Mouse (Mus musculus) layer of hippocampus, postnatal 25 days (tissue): ENCODE data around the gene Nsd2. TPM values are rescaled to one million over a fixed set of nuclear protein-coding genes. Genes with fewer than 3 reads are reported as not detected.

ENCODE experiments used
- DNase-seq, 2 experiments: peaks; one replicate each; pipeline ENCODE4 v3.0.0; 2022; ENCODE audit warnings: mixed read lengths in 2 of 2, low spot score in 1 of 2; ENCODE audit errors: extremely low spot score in 1 of 2
- total RNA-seq, 2 experiments: library from RNA; stranded (reverse); gene quantifications; 2 replicates each; pipeline ENCODE4 v1.2.3; 2021

Nsd2 gene
- 100 to 1,000 TPM; 122 to 126 TPM for total RNA-seq

DNA sequence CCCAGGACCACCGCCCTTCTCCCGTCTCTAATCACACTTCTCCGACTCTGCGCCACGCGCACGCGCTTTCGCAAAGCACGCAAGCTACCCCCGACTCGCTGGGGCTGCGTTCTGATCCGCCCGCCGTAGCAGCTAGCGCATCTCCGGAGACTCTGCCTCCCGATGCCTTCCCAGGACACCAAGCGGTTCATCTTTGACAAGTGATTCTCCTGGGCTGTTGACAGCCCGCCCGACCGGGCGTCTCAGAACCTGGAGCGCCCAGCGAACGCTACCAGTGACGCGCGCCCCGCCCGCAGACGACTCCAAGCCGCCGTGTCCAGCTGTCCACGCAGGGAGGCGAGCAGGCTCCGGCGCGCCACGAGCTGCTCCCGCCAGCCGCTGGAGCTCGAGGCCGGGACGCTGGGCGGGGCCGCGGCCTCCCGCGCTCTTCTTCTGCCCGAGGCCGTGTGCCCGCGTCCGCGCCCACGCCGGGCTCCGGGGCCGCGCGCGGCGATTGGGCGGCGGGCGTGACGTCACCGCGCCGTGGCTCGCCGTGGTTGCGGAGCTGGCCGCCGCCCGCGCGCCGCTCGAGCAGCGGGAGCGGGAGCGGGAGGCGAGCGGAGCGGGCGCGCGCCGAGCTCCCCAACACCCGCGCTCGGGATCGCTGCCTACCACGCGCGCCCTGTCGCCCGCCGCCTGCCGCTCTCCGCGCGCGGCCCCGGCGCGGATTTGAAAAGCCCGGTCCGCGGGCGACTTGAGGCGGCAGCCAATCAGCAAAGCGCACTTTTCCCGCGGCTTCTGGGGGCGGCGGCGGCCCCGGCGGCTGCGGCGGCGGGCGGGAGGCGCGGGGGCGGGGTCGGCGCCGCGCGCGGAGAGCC lies at the start of gene Nsd2:
Gene Nsd2 (plus strand): TSS at position 850 of the 857 bp plus-strand sequence.
- peak; percentile 76 to 77 for DNase-seq

DNA sequence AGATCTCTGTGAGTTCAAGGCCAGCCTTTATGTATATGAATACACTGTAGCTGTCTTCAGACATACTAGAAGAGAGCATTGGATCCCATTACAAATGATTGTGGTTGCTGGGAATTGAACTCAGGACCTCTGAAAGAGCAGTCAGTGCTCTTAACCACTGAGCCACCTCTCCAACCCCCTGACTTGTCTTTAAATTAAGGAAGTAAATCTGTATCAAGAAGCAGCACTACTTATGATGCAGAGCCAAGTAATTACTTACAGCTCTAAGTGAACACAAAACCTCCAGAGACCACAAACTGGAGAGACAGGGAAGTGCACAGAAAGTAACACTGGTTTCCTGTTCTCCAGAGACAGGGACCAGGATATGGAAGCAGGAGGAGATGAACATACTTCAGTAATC lies 43.3 kb upstream of the Nsd2 start:
- DNase-seq, result no peak

DNA sequence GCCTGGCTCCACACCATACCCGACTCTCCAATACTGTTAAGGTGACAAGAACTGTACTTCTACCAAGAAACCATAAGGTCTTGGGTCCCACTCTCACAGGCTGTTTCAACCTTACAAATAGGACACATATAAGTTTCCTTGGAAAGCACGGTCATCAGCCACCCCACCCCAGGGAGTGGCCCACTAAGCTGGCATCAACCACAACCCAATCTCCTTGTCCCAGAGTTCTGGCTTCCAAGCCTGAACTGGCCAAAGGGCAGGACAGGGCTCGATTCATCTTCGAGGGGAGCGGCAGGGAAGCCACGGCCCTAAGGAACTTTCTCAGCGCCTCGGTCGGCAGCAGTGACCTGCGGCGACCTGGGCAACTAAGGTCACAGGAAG lies 38.6 kb upstream of the Nsd2 start:
- DNase-seq, result no peak

DNA sequence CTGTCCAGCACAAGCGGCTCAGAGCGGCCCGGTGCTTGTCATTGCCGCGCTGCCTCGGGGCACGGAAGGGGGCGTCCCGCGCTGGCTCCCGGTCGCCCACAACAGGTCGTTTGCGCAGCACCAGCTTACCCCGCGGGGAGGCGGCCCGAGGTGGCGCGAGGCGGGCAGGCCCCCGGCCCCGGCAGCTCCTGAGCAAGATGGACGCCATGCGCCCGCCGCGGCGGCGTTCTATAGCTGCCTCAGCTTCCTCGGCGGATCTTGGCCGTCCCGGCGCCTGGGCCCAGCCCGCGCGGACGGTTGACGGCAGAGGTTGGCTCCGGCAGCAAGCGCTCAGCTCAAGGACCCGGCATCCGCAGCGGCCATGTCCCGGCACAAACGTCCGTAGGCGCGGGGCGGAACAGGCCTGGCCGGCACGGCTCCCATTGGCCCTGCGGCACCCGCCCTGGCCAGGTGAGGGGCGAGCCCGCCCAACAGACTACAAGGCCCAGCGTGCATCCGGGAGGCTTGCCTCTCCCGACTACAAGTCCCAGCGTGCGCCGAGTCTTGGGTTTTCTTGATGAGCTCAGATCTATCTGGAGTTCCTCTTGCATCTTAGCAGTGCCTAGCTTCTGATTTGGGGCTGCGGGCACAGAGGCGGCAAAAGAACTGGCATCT lies 38.1 kb upstream of the Nsd2 start, which contains the start of gene Letm1:
Gene Letm1 (minus strand): TSS at position 473 of the 654 bp plus-strand sequence.
- peak; percentile 84 to 88 for DNase-seq

DNA sequence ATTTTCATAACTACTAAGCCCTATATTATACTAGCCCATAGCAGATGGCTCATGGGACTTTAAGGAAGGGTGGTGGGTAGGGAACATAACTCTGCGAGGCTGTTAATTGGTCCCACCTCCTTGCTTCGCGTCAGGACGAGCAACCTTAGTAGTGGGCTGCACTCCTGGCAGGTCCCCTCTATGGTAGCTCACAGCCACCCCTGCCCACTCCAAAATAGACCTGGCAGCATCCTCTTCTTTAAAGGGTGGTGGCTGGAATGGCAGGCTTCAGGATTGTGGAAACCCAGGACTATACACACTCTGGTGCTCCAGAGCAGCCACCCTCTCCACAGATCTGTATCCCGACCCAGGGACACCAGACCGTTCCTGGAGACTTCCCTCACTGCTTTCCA lies 37.5 kb upstream of the Nsd2 start:
- no peak for DNase-seq

DNA sequence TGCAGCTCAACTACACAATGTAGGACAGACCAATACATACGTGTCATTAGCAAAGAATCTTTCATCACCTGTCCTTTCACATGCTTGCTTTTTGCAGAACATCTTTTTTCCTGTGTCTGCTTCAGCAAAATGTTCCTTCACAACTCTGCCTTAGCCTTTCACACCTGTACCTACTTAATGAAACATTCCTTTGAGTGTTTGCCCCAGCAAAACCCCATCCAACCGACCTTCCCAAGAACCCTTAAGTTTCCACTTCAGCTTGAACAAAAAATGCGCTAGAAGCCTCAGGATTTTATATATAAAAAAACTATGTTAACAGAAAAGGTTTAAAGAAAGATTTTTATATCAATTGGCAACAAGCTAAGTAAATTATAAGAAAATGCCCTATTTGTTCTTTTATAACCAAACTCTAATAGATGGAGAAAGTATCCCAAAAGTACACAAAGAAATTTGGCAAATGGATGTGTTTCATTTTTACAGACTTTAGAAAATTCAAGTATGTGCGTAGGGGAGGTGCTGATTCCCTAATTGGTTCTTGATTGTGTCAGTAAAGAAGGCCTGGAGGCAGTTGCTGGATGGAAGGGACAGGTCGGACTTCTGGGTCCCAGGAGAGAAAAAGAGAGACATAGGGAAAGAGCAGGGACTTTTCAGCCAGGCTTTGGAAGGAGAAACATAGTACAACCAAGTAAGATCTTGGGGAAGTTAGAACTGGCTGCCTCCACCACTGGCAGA lies 28.4 kb upstream of the Nsd2 start:
- DNase-seq, result no peak

DNA sequence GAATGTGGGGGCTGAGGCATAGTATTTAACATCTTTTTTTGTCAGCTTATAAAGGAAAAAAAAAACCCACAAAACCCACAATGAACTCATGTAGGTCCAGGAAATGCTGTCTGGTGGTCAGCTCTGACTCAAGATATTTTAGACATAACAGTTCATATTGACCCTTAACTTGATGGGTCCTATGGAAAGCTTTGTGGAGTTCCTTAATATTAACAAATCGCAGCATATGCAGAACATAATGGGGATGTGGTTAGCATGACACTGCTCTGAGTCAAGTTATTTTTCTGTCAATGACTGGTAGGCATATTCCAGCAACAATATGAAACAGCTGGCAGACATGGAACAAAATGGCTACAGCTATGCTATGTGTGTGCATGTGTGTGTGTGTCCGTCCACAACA lies 17.2 kb upstream of the Nsd2 start:
- DNase-seq, result no peak

DNA sequence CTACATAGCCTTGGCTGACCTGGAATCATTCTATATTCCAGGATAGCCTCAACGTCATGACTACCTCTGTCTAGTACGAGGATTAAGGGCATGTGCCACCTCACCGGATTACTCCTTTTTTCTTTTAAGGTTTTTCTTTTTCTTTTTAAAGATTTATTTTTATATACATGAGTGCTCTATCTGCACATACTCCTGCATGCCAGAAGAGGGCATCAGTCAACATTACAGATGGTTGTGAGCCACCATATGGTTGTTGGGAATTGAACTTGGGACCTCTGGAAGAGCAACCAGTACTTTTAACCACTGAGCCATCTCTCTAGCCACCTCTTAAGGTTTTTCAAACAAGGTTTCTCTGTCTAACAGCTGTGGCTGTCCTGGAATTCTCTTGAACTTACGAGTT lies 9.0 kb upstream of the Nsd2 start:
- no peak for DNase-seq

DNA sequence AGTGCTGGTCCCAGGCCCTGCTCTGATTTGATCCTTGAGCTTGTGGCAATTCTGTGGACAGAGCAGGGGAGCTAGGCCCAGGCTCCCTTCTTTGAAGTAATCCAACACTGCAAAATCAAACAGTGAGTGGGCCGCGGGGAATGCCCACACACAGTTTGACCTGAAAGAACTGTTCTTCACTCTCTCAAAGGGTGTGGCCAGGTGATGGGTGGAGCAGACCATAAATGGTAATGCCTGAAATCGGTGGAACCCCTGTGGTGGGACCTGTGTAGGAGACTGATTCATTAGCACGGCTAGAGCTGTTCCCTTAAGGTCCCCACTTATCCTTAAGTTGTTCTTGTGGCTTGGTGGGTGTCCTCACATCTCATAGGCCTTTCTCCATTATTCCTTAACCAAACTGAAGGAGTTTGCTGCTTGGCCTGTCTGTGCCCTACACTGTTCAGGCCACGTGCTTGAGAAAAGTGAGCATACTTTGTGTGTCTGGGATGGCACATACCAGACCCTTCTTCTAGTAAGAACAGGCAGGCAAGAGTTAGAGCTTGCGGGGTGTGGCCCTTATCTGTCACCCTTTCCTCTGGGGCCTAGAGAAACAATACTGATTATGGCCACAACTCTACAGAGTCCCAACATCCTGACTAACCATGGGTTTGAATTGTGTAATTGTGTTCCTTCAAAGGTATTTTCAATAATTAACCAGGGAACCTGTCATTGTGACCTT lies 4.4 kb upstream of the Nsd2 start:
- no peak for DNase-seq

DNA sequence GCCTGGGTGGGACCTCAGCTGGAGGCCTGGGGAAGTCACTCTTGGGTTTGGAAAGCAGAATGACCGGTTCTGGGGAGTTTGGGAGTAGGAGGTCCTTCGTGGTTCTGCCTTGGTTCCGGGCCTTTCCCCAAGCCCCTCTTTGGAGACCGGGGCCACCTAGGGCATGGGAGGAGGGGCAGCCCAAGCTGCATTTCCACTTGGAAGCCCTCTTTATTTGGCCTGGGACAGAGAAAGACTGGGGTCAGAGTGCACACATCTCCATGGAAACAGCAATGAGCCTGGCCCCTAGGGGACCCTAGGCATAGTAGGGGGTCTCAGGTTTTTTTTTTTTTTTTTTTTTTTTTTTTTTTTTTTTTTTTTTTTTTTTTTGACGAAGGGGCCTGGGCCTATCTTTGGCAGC lies 2.4 kb upstream of the Nsd2 start:
- DNase-seq, result no peak

DNA sequence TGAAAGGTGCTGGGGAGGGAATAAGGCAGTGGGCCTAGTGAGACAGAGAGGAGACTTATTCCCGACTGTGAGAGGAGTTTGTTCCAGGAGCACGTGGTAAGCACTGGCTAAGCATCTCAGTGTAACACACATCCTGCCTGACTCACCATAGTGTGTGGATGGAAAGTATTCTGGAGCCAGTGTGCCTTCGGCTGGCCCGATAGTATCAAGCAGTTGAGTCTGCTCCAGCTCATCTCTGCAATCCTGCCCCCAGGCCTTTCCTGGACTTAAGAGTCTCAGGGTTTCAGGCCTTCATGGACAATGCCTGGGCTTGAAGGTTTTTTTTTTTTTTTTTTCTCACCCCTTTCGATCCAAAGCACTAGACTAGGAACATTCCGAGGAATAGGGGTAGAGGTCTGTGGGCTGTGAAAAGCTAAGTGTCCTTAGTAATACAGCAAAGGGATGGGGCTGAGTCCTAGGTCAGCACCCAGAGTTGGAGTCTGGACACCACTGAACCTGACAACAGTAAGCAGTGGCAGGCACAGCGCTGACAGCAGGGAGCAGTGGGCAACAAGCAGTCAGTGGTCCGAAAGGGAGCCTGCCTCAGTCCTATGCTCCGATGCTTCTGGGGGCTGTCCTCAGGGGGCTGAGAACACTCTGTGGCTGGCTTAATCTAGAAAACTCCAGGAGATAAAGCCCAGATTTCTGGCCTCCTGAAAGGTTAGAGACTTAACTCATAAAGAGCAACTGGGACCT lies 1.2 kb upstream of the Nsd2 start:
- peak in 1 of 2 experiments; percentile 11 for DNase-seq

DNA sequence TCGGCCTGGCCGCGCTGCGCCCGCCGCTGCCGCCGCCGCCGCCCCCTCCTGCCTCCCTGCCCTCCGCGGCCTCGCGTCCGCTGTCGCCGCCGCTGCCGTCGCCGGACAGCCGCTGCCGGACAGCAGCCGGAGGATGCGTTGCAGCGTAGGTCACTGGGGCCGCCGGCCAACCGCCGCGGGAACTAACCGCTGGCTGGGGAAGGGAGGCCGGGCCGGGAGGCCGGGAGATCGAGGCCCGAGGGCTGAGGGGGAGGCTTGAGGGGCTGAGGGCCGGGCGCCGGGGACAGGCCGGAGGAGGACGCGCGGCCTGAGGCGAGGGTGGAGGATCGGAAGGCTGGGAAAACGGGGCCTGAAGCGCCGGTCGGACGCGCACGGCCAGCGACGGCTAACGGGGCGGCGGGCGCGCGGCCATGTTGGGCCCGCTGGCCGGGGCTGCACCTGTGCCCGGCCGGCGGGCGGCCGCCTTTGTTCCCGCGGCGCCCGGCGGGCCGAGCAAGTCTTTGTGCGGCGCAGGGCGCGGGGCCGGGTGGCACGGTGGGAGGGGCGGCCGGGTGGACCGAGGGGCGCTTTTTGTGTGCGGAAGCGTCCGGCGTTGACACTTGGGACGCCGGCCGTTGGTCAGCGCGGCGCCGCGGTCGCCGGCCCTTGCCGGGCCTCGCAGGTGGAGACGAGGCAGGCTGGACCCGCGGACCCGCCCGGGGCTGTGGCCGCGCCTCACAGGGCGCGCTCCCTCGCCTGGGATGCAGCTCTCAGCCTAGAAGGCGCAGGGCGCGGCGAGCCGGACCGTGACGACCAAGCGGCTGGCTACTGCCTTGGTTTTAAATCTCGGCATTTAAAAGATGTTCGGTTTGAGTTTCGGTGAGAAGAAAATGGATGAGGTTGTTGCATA lies 452 bp downstream of the Nsd2 start:
- peak; percentile 31 to 48 for DNase-seq

DNA sequence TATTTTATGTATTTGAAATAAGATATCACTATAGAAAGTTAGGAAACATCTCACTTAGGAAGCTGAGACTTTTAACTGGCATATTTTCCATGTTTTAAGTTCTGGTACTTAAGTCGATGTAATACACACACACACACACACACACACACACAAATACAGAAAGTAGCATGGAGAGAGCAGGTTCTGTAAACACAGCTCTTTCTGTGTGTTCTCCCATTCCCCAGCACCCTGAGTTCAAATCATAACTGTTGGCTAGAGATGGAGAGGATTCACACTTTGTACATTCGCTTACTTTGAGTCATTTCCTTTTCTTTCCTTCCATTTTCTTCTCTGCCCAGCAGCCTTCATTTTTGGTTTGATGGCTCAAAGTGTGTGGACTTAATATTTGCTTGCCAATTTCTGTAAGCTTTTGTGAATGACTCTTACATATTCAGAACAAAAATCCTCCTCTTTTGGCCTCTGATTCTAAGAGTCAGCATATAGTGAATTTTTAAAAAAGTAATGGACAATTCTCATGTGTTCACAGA lies 1.4 kb downstream of the Nsd2 start:
- no peak for DNase-seq

DNA sequence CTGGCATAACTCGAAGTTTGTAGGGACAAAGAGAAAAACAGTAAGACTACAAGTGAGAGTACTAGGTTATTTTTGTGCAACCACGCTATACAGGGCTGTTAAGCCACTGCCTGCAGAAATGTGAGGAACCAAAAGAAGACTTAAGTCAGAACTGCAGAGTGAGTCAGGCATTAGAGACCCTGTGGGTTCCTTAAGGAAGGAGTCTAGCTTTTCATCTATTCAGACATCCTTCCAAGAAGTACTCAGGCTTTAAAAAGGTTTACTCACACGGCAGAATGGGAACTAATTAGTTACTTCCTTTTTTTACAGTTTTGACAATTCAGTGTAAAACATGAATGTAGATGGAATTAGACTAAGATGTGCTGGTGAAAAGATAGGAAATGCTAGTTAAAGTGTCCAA lies 1.9 kb downstream of the Nsd2 start:
- DNase-seq, result no peak

DNA sequence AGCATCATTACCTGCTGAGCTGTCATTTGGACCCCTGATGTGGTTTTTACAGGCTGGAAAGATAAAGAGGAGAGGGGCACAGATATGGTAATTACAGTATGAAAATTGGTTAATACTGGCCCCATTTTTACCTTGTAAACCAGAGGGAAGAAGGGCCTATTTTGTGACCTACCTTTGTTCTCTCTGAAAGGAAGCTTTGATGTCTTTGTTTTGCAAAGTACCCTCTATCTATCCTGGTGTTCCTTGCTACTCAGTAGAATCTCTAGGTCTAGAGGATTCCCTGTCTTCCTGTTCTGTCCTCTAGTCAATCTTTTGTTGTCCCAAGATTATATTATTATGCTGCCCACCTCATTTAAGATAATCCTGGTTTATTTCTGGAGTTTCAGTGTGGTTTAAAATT lies 5.5 kb downstream of the Nsd2 start:
- no peak for DNase-seq

DNA sequence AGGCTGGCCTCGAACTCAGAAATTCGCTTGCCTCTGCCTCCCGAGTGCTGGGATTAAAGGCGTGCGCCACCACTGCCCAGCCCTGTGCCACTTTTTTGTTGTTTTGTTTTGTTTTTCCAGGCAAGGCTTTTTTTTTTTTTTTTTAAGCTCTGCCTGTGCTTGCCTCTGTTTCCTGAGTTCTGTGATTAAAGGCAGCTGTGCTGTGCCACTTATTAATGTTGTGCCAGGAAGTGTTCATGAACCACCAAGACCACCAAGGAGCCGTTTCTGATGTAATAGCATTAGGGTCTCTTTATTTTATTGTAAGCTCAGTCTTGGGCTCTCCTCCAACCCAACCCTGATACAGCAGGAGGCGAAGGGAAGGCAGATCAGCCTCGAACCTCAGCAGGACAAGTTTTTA lies 7.6 kb downstream of the Nsd2 start:
- no peak for DNase-seq

DNA sequence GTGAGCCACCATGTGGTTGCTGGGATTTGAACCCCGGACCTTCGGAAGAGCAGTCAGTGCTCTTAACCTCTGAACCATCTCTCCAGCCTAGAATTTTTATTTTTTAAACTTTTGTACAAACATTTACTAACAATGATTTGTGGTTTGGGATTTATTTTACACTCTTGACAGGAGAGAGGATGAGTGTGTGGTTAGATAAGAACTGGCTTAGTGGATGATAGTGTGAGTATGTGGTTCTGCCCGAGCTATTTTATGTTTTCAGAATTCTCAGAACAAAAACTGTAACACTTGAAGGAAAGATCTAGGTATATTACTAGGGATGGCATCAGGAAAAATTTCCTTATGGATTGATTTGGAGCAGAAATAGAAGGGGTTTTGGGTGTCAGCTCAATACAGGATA lies 9.4 kb downstream of the Nsd2 start:
- DNase-seq, result no peak

DNA sequence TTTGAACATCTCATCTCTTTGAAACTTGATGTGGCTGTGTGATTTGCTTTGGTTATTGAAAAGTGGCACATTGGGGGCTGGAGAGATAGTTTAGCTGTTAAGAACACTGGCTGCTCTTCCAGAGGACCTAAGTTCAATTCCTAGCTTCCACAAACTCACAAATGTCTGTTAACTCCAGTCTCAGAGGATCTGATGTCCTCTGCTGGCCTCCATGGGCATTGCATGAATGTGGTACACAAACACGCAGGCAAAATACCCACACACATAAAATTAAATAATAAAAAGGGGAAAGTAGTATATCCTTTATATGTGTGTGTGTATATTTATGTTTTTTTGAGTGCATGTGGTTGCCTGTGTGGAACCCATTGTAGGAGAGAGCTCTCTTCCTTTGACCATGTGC lies 10.3 kb downstream of the Nsd2 start:
- DNase-seq, result no peak

DNA sequence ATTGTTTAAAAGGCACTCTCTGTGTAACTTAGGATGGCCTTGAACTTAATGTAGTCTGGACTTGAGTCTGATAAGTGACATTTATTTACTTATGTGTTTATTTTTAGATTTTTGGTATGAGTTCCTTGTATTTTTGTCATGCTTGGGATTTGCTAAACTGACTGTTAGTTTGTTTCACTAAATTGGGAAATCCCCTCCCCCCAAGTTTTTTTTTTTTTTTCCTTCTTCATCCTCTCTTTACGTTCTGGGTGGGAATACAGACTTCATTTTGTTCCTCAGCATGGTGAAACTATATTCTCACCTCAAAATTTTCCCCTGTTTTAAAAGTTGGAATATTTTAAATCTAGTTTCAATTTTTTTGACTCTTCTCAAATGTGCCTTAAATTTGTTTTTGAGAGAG lies 20.8 kb downstream of the Nsd2 start:
- DNase-seq, result no peak
